Mouse (Mus musculus): ENCODE measurements around the gene Hnrnpf.

Hnrnpf gene

GRCm38 (mm10) chr6:117920659-117921640 is 20.8 kb downstream of the Hnrnpf start:
- peak; percentile 63 for DNase-seq (ENCODE audit: low read depth, low spot score)

- no peak for DNase-seq (ENCODE audit: low read depth, low spot score)
Measured at GRCm38 (mm10) chr6:117922041-117922440, 21.9 kb downstream of the Hnrnpf start.

- no peak for DNase-seq (ENCODE audit: low read depth, low spot score)
Measured at GRCm38 (mm10) chr6:117926871-117927491, 26.9 kb downstream of the Hnrnpf start.

DNA sequence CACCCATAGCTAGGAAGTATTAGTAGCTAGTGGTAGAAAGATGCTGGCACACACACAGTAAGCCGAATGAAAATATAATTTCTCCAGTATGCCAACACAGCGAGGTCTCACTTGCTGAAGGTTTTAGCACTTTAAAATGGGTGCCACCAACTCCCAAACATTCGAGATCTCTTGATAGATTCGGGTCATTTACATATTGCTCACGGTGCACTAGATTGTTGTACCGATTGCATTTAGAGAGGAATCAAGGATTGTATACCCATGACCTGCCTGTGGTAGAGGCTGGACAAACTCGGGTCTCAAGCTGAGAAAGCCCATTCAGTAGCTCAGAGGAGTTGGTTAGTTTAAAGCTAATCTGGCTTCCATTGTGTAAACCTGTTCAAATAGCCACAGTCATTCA is 27.8 kb downstream of the Hnrnpf start:
- no peak for DNase-seq (ENCODE audit: low read depth, low spot score)

- no peak for DNase-seq (ENCODE audit: low read depth, low spot score)
Measured at GRCm38 (mm10) chr6:117928746-117929145, 28.6 kb downstream of the Hnrnpf start.

DNA sequence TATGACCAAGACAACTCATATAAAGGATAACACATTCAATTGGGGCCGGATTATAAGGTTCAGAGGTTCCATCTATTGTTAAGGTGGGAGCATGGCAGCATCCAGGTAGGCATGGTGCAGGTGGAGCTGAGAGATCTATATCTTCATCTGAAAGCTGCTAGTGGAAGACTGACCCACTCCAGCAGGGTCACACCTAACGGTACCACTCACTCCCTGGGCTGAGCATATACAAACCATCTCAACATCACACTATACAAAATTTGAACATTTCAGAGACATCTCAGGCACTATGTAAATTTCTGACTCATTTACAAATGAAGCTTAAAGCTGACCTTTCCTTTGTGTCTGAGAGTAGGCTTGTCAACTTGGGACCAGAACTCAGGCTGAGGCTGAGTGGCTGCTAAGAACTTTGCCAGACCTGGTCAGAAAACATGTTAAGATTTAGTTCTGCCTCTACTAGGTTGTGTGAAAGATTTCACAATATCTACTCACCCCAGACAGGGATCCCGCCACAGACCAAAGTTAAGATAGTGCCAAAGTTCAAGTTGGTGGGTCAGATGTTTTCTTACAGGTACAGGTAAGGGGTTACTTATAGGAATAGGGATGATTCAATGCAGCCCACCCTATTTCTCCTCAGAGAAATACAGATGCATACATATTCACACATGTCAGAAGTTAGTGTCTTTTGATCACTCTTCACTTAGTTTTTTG is 30.0 kb downstream of the Hnrnpf start:
- DNase-seq (ENCODE audit: low read depth, low spot score): no peak

- no peak for DNase-seq (ENCODE audit: low read depth, low spot score)
Measured at GRCm38 (mm10) chr6:117932325-117933051, 32.4 kb downstream of the Hnrnpf start.

DNA sequence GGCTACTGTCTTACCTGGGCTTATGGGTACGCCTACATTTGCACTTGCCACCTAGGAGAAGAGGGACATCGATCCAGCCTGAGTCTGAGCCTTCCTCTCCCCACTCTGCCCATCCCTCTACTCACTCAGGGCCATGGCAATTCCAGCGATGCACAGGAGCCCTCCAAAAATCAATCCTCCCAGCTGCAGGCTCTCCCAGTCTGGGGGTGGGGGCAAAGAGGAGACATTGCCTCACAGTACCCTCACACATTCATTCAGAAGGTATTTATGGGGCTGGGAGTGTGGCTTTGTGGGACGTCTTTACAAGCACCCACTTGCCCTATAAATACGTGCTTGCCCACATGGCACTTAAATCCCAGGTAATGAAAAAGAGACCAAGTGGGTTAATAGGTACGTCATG is 34.2 kb downstream of the Hnrnpf start:
- no peak for DNase-seq (ENCODE audit: low read depth, low spot score)

DNA sequence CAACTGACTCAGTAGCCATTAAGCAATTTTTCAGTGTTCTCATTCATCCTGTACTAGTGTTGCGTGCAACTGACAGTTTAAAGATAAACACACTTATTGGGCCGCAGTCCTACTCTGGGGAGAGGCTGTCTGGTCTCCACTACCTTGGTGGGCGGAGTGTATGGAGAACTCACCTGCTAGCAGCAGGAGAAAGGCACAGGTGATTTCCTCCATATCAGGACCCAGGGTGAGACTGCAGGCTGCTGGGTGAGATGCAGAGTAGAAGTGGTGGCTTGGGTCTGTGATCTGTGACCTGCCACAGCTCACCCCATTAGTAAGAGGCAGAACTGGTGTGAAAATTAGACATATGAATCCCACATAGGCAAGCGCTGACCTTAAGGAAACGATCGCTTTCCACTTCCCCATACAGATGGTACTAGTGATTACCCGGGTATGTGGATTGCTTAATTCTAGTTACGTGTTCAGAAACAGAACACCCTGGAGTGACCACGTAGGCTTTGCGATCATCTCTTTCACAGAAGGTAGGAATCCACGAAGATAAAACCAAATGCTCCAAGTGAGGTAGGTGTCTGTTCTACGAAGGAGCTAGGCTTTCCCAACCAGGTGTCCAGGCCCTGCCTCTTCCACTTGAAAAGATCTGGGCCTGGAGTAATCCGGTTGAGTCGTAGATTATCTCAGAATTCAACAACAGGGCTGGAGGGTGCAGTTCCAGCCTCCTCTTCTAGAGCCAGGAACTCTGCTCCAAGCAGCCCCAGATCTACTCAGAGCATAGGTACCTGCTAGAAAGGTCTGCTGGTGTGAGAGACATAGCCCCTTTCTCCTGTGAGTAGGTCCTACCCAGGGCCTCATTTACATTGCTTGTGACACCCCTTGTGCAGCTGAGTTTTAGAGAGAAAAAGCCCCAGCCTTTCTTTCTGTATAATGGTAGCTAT is 35.8 kb downstream of the Hnrnpf start:
- DNase-seq (ENCODE audit: low read depth, low spot score): no peak

- no peak for DNase-seq (ENCODE audit: low read depth, low spot score)
Measured at GRCm38 (mm10) chr6:117937222-117937932, 37.3 kb downstream of the Hnrnpf start, which contains the start of gene Fxyd4. Gene Fxyd4, minus strand, starts transcription at chr6:117937692.

DNA sequence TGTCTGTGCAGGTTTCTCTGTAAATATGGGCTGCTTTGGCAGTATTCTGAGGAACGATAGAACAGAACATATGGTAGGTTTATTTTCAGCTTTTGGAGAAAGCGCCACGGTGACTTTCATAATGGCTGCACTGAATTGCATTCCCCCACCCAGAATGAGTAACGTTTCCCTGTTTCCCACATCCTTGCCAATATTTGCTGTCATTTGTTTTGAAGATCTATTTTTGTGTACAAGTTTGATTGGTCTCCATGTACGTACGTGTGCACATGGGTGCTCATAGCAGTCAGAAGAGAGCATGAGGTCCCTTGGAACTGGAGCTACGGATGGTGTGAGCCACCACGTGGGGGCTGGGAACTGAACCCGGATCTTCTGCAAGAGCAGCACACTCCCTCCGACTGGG is 38.8 kb downstream of the Hnrnpf start:
- no peak for DNase-seq (ENCODE audit: low read depth, low spot score)

- DNase-seq (ENCODE audit: low read depth, low spot score): no peak
Measured at GRCm38 (mm10) chr6:117942769-117943168, 42.6 kb downstream of the Hnrnpf start.

GRCm38 (mm10) chr6:117943899-117944298 is 43.8 kb downstream of the Hnrnpf start:
- no peak for DNase-seq (ENCODE audit: low read depth, low spot score)

- no peak for DNase-seq (ENCODE audit: low read depth, low spot score)
Measured at GRCm38 (mm10) chr6:117952330-117952729, 52.2 kb downstream of the Hnrnpf start.

DNA sequence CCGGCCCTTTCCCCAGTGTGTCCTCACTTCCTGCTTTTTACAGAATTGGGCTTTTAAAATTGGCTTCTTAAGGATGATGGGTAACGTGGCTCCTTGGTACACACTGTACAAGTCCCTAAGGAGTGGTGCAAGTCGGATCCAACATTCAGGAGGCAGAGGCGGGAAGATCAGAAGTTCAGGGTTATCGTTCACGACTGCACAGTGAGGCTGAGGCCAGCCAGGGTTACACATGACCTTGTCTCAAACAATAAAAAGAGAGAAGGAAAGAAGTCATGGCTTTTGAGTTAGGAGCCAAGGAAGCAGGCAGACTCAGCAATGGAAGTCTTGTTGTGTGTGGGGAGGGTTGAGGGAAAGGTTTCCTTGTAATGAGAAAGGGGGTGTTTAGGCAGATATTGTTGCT is 56.0 kb downstream of the Hnrnpf start:
- DNase-seq (ENCODE audit: low read depth, low spot score): no peak

DNA sequence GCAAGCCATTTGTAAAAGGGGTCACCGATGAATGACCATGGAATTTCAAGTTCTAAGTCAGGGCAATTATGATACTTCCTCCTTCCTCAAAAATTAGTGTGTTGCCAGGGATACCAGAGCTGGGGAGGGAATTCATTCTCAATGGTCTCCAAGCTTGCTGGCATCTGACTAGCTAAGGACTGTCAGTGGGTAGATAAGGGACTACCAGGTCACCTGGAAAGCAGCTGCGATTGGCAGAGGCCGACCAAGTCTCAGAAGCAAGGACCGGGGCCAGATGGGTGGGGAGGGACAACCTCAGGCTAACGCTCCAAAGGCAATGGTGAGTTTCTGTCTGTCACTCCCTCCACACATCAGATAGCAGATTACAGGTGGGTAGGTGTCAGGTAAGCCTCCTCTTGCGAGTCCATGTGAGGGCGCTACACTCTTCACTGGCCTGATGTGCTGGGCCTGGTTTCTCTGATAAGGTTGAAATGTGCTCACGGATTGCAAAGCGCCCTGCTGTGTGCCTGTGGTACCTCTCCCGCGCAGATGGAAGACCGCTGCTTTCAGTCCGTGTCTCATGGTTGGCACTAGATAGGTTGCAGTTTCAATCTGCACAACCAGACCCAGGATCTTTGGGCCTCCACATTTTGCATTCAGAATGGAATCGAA is 56.9 kb downstream of the Hnrnpf start:
- no peak for DNase-seq (ENCODE audit: low read depth, low spot score)

- no peak for DNase-seq (ENCODE audit: low read depth, low spot score)
Measured at GRCm38 (mm10) chr6:117963201-117963600, 63.1 kb downstream of the Hnrnpf start.

DNA sequence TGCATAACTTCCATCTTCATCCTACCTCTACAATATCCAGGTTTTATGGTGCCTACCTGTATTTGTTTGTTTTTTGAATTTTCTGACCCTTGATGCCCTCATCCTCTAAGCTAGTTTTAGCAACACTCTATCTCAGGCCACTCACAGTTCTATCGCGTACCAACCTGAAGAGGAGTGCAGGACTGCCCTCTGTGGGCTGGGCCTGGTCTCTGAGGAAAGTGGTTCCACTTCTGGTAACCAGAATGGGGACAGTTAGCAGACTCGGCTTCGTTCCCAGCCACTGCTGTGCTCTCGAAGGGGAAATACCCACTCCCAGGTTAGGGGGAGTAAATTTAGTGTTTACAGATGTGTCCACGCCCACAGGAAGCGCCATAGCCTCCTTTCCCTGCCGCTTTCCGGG is 66.6 kb downstream of the Hnrnpf start:
- no peak for DNase-seq (ENCODE audit: low read depth, low spot score)

Measured in forelimb bud, embryonic 11.5 days (tissue).